Mouse (Mus musculus) neutrophil, adult 5-6 weeks (primary cell): ENCODE results near the gene Svop. TPM values are rescaled to one million over a fixed set of nuclear protein-coding genes. Genes with fewer than 3 reads are reported as not detected.

Source experiments
- ATAC-seq: fragments of 151-379, 151-347 bp; 2 replicates; pipeline ENCODE4 v1.8.0; 2017; ENCODE audit warnings: mild to moderate bottlenecking, moderate TSS enrichment; ENCODE audit not compliant: insufficient number of reproducible peaks, poor library complexity, low FRiP score, severe bottlenecking; ENCODE audit errors: extremely low read depth
- total RNA-seq: library from RNA; stranded (forward); fragments of 200-1000 nt; gene quantifications from 2 replicates; pipeline ENCODE4 v1.2.3, GENCODE M21; 2017

The Svop gene
- total RNA-seq, 1 experiment from 2014 or later, result not detected

DNA sequence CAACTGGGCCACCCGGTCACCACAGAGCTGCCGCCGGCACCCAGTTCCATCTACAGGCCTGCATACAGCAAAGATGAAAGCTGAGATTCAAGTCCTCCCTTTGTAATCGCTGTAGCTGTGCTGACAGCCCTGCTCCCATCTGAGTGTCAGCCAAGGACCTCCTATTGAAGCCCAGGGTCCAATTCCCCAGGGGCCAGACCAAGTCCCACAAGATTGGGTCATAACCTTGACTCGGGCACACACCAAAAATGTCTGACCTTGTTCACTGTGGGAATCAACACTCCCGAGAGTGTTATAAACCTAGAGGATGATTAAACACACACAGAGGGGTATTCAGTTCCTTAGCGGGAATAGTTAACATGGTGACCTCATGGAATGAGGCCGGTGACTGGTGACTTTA, 109.5 kb downstream of the Svop start:
- no peak for ATAC-seq

- ATAC-seq, result no peak
These were observed 110.2 kb downstream of the Svop start for GRCm38 (mm10) chr5:113981171-113981570.

- ATAC-seq, result no peak
These were observed 110.9 kb downstream of the Svop start for GRCm38 (mm10) chr5:113980511-113980910.

DNA sequence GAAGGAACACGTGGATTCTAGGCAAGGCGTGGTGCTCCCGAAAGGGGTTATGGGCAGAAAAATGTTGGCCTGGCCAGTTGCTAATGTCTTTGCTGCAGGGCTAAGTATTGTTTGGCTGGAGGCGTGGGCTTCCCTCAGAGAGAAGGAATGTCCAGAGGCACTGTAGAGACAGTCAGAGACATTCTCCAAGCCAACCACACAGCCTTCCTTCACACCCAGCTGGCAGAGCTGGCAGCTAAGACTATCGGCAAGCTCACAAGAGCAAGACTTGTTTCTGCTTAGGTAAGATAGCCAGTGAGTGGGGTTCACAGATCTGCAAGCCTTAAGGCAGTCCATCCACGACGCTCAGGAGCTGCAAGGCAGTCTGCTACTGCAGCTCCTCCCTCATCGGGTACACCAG, 114.1 kb downstream of the Svop start:
- no peak for ATAC-seq

Other genes starting within 250 kb of the Svop start
- 76.9 and 78.5 TPM in 2 replicates for gene Coro1c, start 182.8 kb downstream of the Svop start, total RNA-seq
- gene Ssh1, start 97.7 kb downstream of the Svop start, total RNA-seq, result 19.5 and 20.4 TPM in 2 replicates
- not detected in 2 replicates for gene Dao, start 87.9 kb downstream of the Svop start, total RNA-seq
- gene Usp30, start 26.1 kb downstream of the Svop start, total RNA-seq, result 8.5 and 10.6 TPM in 2 replicates
- gene Alkbh2, start 36.6 kb upstream of the Svop start, total RNA-seq, result 3.8 and 7.7 TPM in 2 replicates
- gene Ung, start 38.8 kb upstream of the Svop start, total RNA-seq, result 5.5 and 5.6 TPM in 2 replicates
- gene Acacb, start 55.0 kb upstream of the Svop start, total RNA-seq, result 0.86 TPM in 1 of 2 replicates, not detected in the other
- not detected in 2 replicates for gene Foxn4, start 182.2 kb upstream of the Svop start, total RNA-seq
- gene Myo1h, start 197.6 kb upstream of the Svop start, total RNA-seq, result 1.6 TPM in 2 replicates